Mouse (Mus musculus) cerebellum, adult 8-10 months (tissue): Measurements from ENCODE around the gene Bcl7b.

Experiments used
- DNase-seq: peaks from one replicate; pipeline ENCODE4 v3.0.0; 2022

Gene Bcl7b

DNA sequence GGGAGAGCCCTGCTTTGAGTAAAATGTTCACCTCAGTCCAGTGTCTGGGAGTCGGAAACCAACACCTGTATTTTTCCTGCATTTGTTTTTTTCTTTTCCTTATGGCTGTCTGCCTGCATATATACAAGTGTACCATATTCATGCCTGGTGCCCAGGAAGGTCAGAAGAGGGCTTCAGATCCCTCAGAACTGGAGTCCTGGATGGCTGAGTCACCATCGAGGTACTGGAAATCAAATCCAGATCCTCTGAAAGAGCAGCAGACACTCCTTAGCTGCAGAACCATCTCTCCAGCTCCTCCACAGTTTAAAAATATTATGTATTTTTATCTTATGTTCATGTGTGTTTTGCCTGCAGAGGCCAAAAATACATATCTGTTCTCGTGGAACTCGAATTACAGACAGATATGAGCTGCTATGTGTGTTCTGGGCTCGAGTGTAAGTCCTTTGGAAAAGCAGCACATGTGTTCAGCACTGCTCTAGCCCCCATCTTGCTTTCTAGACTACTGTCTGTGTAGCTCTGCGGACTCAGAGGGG lies 3.7 kb downstream of the Bcl7b start:
- no peak for DNase-seq

DNA sequence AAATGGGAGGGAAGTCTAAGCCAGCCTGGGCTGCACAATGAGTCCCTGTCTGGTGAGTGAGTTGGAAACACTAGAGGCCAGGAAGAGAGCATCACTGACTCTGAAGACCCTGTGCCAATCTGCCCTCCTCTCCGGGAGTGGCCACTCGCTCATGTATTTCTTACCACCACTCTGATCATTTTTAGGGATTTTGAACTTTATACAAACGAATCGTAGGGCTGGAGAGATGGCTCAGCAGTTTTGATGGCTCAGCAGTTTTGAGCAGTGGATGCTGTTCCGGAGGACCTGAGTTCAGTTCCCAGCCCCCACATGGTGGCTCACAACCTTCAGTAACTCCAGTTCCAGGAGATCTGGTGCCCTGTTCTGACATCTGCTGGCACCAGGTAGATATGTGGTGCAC lies 4.9 kb downstream of the Bcl7b start:
- no peak for DNase-seq

DNA sequence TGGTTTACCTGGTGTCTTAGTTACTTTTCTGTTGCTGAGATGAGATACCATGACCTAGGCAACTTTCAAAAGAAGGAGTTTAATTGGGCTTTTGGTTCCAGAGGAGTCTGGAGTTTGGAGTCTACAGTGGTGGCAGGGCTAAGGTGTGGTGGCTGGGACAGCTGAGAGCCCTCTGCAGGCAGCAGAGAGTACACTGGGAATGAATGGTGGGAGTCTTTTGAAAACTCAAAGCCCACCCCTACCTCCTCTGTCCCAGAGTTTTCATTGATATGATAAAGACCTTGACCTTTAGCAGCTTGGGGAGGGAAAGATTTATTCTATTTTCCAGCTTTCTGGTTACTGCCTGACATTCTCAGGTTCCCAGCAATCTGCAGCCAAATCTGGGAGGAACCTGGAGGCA lies 7.0 kb downstream of the Bcl7b start:
- no peak for DNase-seq

DNA sequence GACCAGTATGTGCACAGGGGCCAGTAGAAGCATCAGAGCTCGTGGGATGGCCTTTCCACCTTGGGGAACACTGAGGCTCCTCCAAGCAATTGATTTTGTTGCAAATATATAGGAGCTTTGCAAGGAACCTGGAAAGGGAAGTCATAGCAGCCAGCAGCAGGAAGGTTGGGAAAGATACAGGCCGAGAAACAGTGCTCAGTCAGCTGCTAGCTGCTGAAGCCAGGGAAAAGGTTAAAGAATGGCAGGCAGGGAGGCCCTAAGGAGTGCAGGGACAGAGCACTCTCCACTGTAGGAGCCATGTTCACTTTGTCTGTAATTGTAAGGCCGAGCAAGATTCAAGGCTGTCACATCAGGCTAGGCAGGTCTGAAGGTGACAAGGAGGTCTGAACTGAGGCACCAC lies 10.4 kb downstream of the Bcl7b start:
- no peak for DNase-seq

DNA sequence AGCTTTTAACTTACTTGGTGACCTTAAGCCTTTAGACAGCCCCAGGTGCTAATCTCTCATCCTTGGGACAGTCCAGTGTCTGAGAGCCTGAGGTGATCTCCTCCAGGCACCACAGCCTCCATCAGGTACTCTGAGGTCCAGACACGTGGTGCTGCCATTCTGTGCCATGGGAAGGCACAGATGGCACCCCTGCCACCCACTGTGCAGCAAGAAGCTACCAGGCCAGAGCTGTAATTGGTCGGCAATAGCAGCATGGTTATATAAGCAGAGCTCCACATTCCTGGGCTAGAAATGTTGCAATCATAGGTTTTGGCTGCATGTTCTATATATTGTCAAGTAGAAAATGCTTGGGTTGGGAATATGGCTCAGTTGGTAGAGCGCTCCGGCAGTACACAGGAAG lies 10.9 kb downstream of the Bcl7b start:
- peak; percentile 93 for DNase-seq

DNA sequence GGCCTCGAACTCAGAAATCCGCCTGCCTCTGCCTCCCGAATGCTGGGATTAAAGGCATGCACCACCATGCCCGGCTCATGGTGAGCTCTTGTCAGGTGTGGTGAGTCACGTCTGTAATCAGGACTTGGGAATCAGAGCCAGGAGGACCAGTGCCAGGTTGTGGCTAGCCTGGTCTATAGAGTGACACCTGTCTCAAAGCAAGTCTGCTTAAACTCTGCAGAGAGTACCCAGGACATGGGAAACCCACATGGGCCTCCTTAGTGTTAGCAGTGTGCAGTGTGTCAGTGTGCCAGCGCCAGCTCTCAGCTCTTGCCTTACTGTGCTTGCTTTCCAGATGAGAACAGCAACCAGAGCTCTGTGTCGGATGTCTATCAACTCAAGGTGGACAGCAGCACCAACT lies 11.5 kb downstream of the Bcl7b start:
- DNase-seq: peak; percentile 62

DNA sequence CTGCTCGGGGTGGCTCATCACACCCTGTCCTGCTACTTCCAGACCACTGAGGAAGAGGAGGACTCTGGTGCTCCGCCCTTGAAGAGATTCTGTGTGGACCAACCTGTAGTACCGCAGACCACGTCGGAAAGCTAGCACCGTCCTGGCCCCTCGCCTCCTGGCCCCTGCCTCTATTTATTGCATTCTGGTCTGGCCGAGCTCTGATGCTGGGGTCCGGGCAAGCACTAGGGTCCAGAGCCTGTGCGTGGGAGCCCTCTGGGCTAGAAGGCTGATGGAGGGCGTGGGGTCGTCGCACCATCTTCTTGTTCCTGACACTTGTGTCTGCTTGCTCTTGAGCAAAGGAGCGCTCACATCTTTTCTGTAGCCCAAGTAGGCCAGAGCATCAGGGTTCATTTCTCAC lies 12.7 kb downstream of the Bcl7b start:
- DNase-seq: peak; percentile 38

DNA sequence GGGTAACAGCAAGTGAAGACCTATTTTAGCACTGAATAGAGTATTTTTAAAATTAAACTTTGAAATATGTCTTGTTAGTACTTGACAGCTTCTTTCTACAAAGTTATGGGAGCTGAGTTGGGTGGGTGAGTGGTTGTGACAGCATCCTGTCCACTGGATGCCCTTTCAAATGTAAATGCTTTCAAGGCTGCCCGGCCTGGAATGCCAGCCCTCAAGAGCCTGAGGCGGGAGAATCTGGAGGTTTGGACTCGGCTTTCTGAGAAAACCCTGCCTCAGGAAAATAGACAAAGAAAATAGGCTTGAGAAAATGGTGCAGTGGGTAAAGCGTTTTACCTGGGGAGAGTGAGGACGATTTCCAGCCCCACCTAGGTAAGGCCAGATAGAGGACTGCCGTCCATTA lies 13.7 kb downstream of the Bcl7b start:
- DNase-seq: no peak

DNA sequence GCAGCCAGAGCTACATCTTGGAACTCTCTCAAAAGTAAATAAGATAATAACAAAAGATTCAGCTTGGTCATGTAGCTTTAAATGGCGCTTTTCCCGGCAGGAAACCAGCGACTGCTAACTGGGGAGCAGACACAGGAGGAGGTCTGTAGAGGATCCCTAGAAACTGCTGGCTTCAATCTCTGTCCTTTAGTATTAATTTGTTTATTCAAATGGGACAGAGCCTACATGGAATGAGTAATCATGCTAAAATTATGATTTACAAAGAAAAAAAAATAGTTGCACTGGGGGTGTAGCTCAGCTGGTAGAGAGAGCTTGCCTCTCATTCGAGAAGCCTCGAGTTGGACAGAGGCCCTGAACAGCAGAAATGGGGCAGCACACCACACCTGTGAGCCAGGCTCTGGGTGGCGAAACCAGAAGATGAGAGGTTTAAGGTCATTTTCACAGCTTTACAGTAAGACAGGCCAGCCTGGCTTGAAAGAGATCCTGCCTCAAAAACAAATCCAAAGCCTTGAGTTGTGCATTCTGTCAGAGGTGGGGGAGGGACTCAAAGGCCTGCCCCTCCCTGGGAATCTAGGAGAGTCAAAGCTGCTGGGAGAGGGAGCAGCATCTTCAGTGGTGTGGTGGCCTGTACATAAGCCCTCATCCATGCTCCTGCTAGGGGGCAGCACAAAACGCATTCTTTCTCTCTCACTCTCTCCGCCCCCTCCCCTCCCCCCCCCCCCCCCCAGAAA lies 15.2 kb downstream of the Bcl7b start:
- DNase-seq: peak; percentile 36

DNA sequence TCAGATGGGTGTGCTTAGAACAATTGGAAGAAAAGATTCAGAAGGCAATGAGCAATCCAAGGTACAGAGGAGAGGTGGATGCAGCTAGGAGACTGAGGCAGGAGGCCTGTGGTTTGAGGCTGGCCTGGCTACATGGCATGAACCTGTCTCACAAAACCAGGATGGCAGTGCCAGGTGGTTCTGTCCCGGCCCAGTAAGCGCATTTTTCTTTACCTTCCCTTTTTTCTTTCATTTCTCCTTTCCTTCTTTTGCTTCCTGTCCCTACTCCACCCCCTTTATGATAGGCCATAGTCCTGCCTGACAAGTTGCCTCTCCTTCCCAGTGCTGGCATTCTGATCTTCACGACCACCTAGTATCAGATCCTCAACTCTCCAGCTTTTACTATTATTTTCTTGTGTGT lies 16.9 kb downstream of the Bcl7b start:
- no peak for DNase-seq

DNA sequence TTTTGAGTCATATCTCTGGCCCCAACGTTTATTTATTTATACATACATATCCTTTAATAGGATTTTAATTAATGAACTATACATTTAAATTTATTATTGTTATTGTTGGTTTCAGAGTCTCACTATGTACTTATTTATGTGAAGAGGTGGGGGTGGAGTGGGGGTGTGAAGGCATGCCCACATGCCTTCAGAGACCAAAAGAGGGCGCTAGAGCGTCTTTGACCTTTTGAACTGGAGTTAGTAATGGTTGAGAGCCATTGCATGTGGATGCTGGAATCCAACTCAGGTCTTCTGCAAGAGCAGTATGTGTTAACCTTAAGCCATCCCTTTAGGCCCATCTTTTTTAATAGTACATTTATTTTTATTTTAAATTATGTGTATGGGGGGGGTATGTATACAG lies 17.5 kb downstream of the Bcl7b start:
- no peak for DNase-seq

DNA sequence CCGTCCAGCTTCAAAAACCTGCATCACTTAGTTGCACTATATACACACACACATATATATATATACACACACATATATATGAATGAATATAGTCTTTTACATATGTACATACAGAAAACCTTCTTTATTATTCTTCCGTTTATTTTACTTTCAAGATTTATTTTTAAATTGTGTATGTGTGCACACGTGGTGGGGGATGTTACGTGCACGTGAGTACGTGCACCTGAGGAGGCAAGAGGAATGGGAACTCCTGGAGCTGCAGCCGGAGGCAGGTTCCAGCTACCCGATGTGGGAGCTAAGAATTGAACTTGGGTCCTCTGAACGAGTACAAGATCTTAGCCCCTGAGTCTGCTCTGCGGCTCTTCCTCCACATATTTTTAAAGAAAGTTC lies 18.1 kb downstream of the Bcl7b start:
- no peak for DNase-seq

DNA sequence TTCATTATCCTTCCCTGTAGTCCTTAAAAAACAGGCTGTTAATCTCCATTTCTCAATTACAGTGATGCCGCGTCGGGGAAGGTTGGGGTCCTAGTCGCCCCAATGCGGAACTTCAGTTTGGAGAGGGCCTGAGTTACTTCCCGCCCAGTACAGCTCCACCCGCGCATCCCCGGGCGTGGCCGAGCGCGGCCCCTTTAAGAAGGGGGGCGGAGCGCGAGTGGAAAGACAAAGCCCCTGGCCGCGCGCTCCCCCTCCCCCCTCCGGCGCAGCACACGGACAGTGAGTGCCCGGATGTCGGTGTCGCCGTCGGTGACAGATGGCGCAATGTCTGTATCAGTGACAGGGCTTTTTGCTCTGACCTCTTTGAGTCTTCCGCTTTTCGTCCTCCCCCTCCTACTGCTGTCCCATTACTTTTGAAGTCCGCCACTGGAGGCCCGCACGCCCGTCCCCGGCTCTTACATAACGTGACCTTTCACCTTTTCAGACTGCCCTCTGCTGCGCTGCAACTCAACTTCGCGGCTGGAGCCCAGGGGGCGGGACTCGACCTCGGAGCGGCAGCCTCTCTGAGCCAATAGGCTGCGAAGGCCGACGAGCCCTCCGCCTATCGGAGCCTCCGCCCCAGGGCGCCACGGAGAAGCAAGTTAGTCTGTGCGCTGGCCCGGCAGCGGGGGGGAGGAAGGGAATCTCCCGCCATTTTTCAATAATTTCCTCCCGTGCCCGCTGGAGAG lies 18.7 kb downstream of the Bcl7b start, which contains the start of gene Baz1b:
Gene Baz1b (plus strand): TSS at position 644 of the 728 bp plus-strand sequence.
- DNase-seq: peak; percentile 99

DNA sequence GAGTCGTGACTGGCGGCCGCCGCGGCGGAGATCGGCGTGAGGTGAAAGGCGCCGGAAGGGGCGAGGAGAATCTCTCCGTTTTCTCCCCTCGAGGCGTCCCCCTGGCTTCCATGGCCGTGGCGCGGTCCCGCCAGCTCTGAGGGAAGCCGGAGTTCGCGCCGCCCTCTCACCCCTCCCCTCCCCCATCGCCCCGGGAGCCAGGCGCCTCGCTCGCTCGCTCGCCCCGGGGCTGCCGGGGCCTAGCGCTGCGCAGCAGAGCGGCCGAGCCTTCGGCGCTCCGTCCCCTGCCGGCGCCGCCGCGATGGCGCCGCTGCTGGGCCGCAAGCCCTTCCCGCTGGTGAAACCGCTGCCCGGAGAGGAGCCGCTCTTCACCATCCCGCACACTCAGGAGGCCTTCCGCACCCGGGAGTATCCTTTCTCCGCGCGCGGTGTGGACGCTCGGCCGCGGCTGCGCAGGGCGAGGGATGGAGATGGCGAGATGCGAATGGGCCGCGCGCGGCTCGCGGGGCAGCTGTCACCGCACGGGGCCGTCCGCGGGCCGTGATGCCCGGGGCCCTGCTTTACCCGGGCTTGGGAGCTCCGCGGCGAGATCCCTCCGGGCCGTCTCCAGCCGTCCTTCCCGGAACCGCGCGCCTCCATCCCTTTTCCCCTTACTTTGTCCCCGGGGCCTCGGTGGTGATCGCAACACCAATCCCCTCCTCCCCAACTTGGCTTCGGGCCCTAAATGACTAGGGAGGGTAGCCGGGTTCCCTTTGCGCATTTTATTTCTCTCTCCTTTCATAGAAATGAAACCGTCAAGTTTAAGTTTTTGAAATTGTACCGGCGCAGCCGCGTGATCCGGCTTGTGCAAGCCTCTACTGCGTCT lies 19.5 kb downstream of the Bcl7b start:
- peak; percentile 53 for DNase-seq

DNA sequence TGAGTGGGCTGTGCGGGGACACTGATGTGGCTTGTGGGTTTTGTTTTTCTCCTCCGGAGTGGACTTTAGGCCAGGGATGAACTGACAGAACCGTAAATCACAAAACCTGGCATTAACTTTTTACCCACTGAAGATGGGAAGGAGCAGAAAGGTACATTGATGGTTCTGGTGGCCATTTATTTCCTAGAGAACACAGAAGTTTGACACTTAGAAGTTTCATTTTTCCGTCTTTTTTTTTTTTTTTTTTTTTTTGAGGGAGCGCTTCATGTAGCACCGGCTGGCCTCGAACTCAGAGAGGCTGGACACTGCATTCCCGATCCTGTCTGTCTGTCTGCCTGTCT lies 20.1 kb downstream of the Bcl7b start:
- no peak for DNase-seq

DNA sequence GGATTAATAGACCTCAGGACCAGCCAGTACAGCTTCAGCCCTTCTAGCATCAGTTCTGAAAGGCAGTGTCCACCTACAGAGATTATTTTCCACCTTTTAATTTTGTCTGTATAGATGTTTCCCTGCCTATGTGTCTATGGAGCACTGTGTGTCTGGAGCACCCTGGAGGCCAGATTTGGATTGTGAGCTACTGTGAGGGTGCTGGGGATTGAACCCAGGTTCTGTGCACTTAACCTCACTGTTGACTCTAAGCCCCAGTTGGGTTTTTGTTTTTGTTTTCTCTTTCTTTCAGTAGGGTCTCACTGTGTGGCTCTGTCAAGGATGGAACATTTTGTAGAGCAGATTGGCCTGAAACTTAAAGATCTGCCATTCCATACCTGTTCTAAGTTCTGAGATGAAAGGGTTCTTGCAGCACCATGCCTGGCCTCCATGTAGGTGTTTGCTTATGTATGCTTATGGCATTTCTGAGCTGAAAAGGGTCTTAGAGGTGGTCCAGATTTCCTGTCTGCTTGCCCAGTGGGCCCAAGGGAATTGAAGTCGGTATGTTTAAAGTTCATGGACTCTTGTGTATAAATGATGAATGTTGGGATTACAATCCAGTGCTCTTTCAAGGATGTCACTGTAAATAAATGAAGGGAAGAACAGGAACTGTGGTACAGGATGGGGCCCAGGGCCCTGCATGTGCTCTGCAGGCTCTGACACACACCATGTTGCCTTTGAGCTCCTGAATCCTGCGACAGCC lies 21.4 kb downstream of the Bcl7b start:
- DNase-seq: no peak

DNA sequence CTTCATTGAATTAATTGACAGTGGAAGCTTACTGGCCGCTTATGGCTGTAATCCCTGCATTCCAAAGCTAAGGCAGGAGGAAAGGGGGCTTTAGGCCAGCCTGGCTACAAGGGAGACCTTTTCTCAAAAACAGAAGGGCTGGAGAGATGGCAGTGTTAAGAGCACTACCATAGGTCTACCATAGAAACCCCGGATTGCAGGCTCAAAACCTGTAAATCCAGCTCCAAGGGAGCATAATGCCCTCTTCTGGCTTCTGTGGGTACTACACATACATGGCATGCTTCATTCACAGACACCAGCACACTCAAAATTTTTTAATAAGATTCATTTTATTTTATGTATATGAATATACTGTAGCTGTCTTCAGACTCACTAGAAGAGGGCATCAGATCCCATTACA lies 23.5 kb downstream of the Bcl7b start:
- DNase-seq: peak; percentile 79

DNA sequence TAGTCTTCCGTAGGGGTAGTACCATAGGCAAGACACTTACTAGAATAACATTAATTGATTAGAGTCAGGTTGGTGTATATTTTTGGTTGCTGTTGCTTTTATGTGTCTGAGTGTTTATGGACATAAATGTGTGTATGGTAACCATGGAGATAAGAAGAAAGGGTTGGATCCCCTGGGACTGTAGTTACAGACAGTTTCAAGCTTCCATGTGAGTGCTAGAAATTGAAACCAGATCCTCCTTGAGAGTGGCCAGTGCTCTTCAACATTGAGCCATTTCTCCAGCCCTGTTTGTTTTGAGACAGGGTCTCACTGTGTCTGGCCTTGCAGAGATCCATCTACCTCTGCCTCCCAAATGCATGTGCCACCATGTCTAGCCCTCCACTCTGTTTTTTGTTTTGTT lies 24.3 kb downstream of the Bcl7b start:
- no peak for DNase-seq

DNA sequence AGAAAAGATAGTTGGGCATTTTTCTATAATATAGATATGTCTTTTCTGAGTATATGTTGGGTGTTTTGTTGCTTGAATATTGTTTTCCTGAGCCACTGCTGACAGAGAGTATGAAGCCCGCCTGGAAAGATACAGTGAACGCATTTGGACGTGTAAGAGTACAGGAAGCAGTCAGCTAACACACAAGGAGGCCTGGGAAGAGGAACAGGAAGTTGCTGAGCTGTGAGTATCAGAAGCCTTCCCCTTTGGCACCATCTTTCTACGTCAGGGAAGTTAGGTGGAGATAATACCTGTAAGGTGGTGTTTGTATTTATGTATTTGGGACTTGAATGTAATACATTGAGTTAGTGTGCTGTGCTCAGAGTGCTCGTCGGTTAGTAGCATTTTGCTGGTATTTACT lies 28.3 kb downstream of the Bcl7b start:
- DNase-seq: no peak

DNA sequence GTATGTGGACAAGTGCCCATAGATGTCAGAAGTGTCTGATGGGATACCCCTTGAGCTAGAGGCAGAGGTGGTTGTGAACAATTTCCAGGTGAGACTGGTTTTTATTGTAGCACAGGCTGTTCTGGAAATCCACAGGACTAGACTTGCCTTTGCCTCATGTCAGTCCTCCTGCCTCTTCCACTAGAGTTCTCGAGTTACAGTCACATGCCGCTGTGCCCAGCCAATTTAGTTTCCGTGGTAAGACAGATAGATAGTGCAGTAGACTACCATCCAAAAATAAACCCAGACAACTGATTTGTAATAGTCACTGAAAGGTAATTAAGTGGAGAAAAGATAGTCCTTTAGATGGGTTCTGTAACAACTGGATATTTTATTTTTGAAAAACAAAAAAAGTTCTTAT lies 34.7 kb downstream of the Bcl7b start:
- no peak for DNase-seq

DNA sequence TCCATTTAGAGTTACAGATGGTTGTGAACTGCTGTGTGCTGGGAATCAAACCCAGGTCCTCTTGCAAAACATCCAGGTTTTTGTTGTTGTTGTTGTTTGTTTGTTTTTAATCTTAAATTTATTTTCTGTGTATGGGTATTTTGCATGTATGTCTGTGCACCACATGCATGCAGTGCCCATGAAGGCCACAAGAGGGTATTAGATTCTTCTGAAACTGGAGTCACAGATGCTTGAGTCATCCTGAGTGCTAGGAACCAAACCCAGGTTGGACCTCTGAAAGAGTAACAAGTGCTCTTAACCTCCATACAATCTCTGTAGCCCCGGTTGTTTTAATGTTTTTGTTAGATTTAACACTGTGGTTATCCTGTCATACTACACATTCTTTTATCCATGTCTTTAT lies 40.1 kb downstream of the Bcl7b start:
- DNase-seq: no peak

DNA sequence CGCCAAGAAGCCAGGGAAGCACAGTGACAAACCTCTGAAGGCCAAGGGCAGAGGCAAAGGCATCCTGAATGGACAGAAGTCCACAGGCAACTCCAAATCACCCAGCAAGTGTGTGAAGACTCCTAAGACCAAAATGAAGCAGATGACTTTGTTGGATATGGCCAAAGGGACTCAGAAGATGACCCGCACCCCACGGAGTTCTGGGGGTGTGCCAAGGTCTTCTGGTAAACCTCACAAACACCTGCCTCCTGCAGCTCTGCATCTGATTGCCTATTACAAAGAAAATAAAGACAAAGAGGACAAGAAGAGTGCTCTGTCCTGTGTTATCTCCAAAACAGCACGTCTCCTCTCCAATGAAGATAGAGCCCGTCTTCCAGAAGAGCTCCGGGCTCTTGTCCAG lies 48.8 kb downstream of the Bcl7b start:
- DNase-seq: no peak

DNA sequence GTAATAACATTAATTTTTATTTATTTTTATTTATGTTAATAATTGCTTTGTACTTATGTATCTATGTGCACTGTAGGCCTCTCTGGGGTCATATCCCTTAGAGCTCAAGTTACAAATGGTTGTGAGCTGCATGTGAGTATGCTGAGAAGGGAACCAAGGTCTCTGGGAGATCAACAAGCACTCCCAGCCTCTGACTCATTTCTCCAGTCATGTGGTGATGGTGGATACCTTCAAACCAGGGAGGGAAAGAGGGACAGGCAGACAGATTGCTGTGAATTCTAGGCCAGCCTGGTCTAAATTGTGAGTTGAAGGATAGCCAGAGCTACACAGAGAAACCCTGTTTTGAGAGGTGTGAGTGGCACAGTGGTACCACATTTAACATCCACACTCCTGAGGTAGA lies 52.9 kb downstream of the Bcl7b start:
- no peak for DNase-seq
